Comparison of ENCODE assay signal across 9 mouse cellular contexts in genomic region chr13:28544003-28544818, GRCm38 (mm10).
DNase-seq lines count a peak whose midpoint lies in the region; ATAC-seq lines count a peak whose summit lies in the region.
"Had no signal": no experiment of that assay in that cellular context is flagged by ENCODE, and none has a peak within 500 bp of the region (broad histone marks: within the 10 kb centered on the region; RNA-seq: fewer than 3 reads in every experiment).

No protein-coding gene starts in this region.

- H3K4me3 ChIP-seq in heart, embryonic 15.5 days = no peak overlapping the region
- H3K4me3 ChIP-seq in forebrain, embryonic 16.5 days (replicated peaks; ENCODE audit: low read length) = peak overlapping the region; percentile 26
- H3K4me3 ChIP-seq: liver, embryonic 13.5 days had no signal

- no peak for DNase-seq in heart, adult 8-10 months (ENCODE audit: low spot score)
- peak; percentile 39 for DNase-seq in ZHBTc4 (ENCODE audit: low read depth, low spot score)
- DNase-seq in kidney, postnatal 25 days = peak; percentile 87 to 92
- peak; percentile 73 for DNase-seq in retina, postnatal 1 day
- DNase-seq in gastrocnemius, adult 18-20 months (ENCODE audit: low spot score) = no peak
- no peak for DNase-seq in gastrocnemius, postnatal 25 days
- DNase-seq: liver, embryonic 13.5 days had no signal

- no peaks in the 10 kb centered on the region for H3K27me3 ChIP-seq in heart, embryonic 15.5 days
- H3K27me3 ChIP-seq in forebrain, embryonic 16.5 days (replicated peaks; ENCODE audit: control insufficient read depth, insufficient read depth, low read length) = no peaks in the 10 kb centered on the region
- H3K27me3 ChIP-seq: liver, embryonic 13.5 days had no signal

- H3K27ac ChIP-seq in heart, embryonic 15.5 days = no peak overlapping the region
- H3K27ac ChIP-seq in forebrain, embryonic 16.5 days (ENCODE audit: low read length) = peak overlapping the region; percentile 64
- H3K27ac ChIP-seq: liver, embryonic 13.5 days had no signal

- H3K4me2 ChIP-seq in heart, embryonic 15.5 days = 0 out of 2 replicates have a peak overlapping the region, but pooled peaks have one; percentile 30
- H3K4me2 ChIP-seq in forebrain, embryonic 16.5 days (ENCODE audit: low read length) = peak overlapping the region; percentile 44
- H3K4me2 ChIP-seq: liver, embryonic 13.5 days had no signal

- peaks cover 6% of the 10 kb centered on the region for H3K4me1 ChIP-seq in heart, embryonic 15.5 days (replicated peaks)
- H3K4me1 ChIP-seq in forebrain, embryonic 16.5 days (replicated peaks; ENCODE audit: control insufficient read depth, insufficient read depth, low read length) = peaks cover 14% of the 10 kb centered on the region

- no peak for ATAC-seq in heart, embryonic 15.5 days (replicated peaks; ENCODE audit: insufficient number of reproducible peaks, insufficient read depth, low FRiP score, low read depth)
- peak; percentile 60 for ATAC-seq in forebrain, embryonic 16.5 days

- no peaks in the 10 kb centered on the region for H3K36me3 ChIP-seq in heart, embryonic 15.5 days
- no peaks in the 10 kb centered on the region for H3K36me3 ChIP-seq in forebrain, embryonic 16.5 days (ENCODE audit: control insufficient read depth, insufficient read depth)
- H3K36me3 ChIP-seq: liver, embryonic 13.5 days had no signal

- WGBS in heart, embryonic 15.5 days = 41% methylated on average over 15 of the region's 17 CpGs
- 11% methylated on average over 15 of the region's 17 CpGs for WGBS in forebrain, embryonic 16.5 days

- H3K9me3 ChIP-seq in heart, embryonic 15.5 days (replicated peaks) = no peaks in the 10 kb centered on the region
- H3K9me3 ChIP-seq in forebrain, embryonic 16.5 days (ENCODE audit: control insufficient read depth, low read length) = no peaks in the 10 kb centered on the region
- H3K9me3 ChIP-seq: liver, embryonic 13.5 days had no signal

- no peak overlapping the region for H3K9ac ChIP-seq in heart, embryonic 15.5 days
- peak overlapping the region; percentile 41; the same call in 1 of the 2 replicates for H3K9ac ChIP-seq in forebrain, embryonic 16.5 days (replicated peaks; ENCODE audit: low read depth, low read length)
- H3K9ac ChIP-seq: liver, embryonic 13.5 days had no signal

Comparison
In these comparisons a context has a peak if more than half of its experiments do, and no peak if none do; other contexts are left out.
1. DNase-seq: peak in ZHBTc4 (single experiment), kidney, postnatal 25 days (2 of 2) and retina, postnatal 1 day (single experiment); none in heart, adult 8-10 months (single experiment), gastrocnemius, adult 18-20 months (single experiment) and gastrocnemius, postnatal 25 days (single experiment).